Mouse (Mus musculus): ENCODE data around the gene Trim40. TPM values are rescaled to one million over a fixed set of nuclear protein-coding genes. Genes with fewer than 3 reads are reported as not detected.

Gene Trim40
- polyA plus RNA-seq, 1 experiment from 2014 or later = 0.11 TPM

Other genes starting within 250 kb of the Trim40 start
- not detected in 2 replicates for gene H2-M9, start 247.5 kb downstream of the Trim40 start, polyA plus RNA-seq (2015; fragmentation: Nextera tagmentation; extraction: Ambion mirVana)
- not detected in 2 replicates for gene H2-M1, start 217.9 kb downstream of the Trim40 start, polyA plus RNA-seq (2015; fragmentation: Nextera tagmentation; extraction: Ambion mirVana)
- gene H2-M10.5, start 117.2 kb downstream of the Trim40 start, polyA plus RNA-seq (2015; fragmentation: Nextera tagmentation; extraction: Ambion mirVana) = not detected in 2 replicates
- gene H2-M10.6, start 78.0 kb downstream of the Trim40 start, polyA plus RNA-seq (2015; fragmentation: Nextera tagmentation; extraction: Ambion mirVana) = not detected in 2 replicates
- gene Trim26, start 53.0 kb downstream of the Trim40 start, polyA plus RNA-seq (2015; fragmentation: Nextera tagmentation; extraction: Ambion mirVana) = 23.5 and 23.7 TPM in 2 replicates
- gene Trim15, start 22.9 kb downstream of the Trim40 start, polyA plus RNA-seq (2015; fragmentation: Nextera tagmentation; extraction: Ambion mirVana) = 0.13 TPM in 1 of 2 replicates, not detected in the other
- 5.8 and 6.1 TPM in 2 replicates for gene Trim10, start 20.5 kb downstream of the Trim40 start, polyA plus RNA-seq (2015; fragmentation: Nextera tagmentation; extraction: Ambion mirVana)
- 0.13 TPM in 1 of 2 replicates, not detected in the other for gene Trim31, start 8.0 kb upstream of the Trim40 start, polyA plus RNA-seq (2015; fragmentation: Nextera tagmentation; extraction: Ambion mirVana)
- gene Rnf39, start 52.8 kb upstream of the Trim40 start, polyA plus RNA-seq (2015; fragmentation: Nextera tagmentation; extraction: Ambion mirVana) = 0.22 and 0.40 TPM in 2 replicates
- gene Ppp1r11, start 61.6 kb upstream of the Trim40 start, polyA plus RNA-seq (2015; fragmentation: Nextera tagmentation; extraction: Ambion mirVana) = 81.2 and 81.4 TPM in 2 replicates
- 41.6 and 43.7 TPM in 2 replicates for gene Znrd1, start 68.4 kb upstream of the Trim40 start, polyA plus RNA-seq (2015; fragmentation: Nextera tagmentation; extraction: Ambion mirVana)
- gene Znrd1as, start 68.5 kb upstream of the Trim40 start, polyA plus RNA-seq (2015; fragmentation: Nextera tagmentation; extraction: Ambion mirVana) = 7.8 and 9.3 TPM in 2 replicates
- gene 2410137M14Rik, start 91.1 kb upstream of the Trim40 start, polyA plus RNA-seq (2015; fragmentation: Nextera tagmentation; extraction: Ambion mirVana) = not detected in 2 replicates
- gene H2-M5, start 99.4 kb upstream of the Trim40 start, polyA plus RNA-seq (2015; fragmentation: Nextera tagmentation; extraction: Ambion mirVana) = 0.30 and 0.37 TPM in 2 replicates
- gene Zfp57, start 111.0 kb upstream of the Trim40 start, polyA plus RNA-seq (2015; fragmentation: Nextera tagmentation; extraction: Ambion mirVana) = 30.3 and 31.9 TPM in 2 replicates
- gene Mog, start 133.3 kb upstream of the Trim40 start, polyA plus RNA-seq (2015; fragmentation: Nextera tagmentation; extraction: Ambion mirVana) = not detected in 2 replicates
- gene Gabbr1, start 155.8 kb upstream of the Trim40 start, polyA plus RNA-seq (2015; fragmentation: Nextera tagmentation; extraction: Ambion mirVana) = 3.7 and 4.1 TPM in 2 replicates
- not detected in 2 replicates for gene Olfr90, start 198.4 kb upstream of the Trim40 start, polyA plus RNA-seq (2015; fragmentation: Nextera tagmentation; extraction: Ambion mirVana)
- not detected in 2 replicates for gene Olfr91, start 208.2 kb upstream of the Trim40 start, polyA plus RNA-seq (2015; fragmentation: Nextera tagmentation; extraction: Ambion mirVana)
- not detected in 2 replicates for gene Olfr92, start 230.0 kb upstream of the Trim40 start, polyA plus RNA-seq (2015; fragmentation: Nextera tagmentation; extraction: Ambion mirVana)

Measured in heart, embryonic 16.5 days (tissue).